Mouse (Mus musculus) kidney, adult 18-20 months (tissue): ENCODE measurements around the gene Slc25a30.
"Not testable (repeated sequence)": the region's sequence is repeated elsewhere in the genome, so short reads cannot be mapped to it uniquely, and the experiment has no call there.

ENCODE experiments used
- DNase-seq: peaks from one replicate; pipeline ENCODE4 v3.0.0; 2021

The Slc25a30 gene

DNA sequence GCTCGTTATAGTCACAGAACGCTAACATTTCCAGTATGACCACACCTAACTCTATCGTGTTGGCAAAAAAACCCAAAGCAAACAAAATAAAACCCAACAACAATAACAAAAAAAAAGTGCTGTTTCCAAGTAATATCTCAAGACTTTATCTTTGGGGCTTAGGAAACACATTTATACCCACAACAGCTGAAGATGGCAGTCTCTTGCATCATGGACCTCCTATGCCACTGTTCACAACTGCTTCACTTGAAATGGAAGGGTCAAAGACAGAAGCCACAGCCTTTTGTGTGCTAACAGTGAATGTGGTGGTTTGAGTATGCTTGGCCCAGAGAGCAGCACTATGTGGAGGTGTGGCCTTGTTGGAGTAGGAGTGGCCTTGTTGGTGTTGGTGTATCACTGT, 4.5 kb upstream of the Slc25a30 start:
- DNase-seq: no peak

- no peak for DNase-seq
These were observed 3.7 kb upstream of the Slc25a30 start for GRCm38 (mm10) chr14:75790411-75790996.

DNA sequence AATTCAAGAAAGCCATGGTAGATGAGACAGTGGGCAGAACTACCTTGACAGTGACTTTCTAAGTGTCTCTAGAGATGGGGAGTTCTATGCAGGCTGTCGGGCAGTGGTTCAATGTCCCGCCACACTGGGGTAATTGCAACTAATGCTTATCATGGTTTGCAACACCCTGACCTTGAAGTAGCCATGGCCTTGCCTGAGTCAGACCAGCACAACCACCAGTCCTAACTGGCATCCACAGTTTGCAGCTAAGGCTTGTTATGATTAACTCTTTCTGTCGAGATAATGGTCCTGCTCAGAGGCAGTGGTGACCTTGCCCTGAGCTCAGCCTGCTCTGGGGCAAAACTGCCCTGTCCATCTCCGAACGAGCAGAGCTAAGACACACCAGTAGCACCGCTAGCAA, 2.5 kb upstream of the Slc25a30 start:
- DNase-seq: no peak

DNA sequence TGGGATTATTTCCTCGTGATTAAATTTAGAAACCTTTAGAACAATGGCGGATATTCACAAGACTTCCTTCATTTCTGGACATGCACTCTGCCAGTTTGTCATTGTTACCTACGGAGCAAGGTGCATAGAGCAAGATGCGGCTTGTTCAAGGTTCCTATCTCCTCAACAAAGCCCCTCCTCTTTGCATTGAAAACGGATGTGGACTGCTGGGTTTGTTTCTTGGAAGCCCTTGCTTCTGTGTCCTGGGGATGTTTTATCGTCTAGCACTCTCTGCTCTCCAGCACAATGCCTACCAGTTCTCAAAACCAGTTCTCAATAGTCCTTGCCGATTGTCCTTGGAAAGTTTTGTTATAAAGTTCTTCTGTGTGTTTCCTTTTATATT, 948 bp upstream of the Slc25a30 start:
- no peak for DNase-seq

DNA sequence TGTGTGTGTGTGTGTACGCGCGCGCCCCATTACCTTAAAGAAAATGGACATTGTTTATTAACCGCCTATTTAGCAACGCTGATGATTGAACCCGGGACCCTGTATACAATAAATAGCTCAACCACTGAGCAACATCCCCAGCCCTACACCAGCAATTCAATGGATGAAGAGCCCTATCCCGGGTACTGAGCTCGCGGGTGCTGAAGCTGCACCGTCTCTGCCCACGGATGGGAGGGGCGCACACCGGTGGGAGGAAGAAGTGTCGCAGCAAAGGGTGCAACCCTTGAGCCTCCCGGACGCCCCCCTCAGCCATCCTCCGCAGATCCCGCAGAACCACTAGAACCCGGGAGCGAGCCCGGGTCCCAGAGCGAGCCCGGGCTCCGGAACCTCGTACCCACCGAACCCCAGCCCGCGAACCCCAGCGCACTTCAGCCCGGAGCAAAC, 391 bp downstream of the Slc25a30 start:
- DNase-seq: no peak

DNA sequence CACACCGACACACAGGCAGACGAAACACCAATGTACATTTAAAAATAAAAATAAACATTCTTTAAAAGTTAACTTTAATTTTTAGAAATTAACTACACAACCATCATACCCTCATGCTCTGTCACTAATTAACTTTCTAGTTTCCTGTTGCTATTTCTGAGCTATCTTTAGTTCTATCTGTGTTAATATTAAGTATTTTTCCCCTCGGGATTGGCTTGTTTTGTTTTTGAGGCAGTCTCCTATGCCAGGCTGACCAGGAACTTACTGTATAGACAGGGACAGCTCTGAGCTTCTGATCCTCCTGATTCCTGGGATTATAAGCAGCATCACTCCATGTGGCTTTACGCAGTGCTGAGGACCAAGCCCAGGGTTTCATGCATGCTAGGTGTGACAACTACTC, 6.9 kb downstream of the Slc25a30 start:
- DNase-seq: peak; percentile 32

- DNase-seq: peak; percentile 57
These were observed 10.2 kb downstream of the Slc25a30 start for GRCm38 (mm10) chr14:75776637-75777036.

GRCm38 (mm10) chr14:75773431-75773830, 13.4 kb downstream of the Slc25a30 start:
- DNase-seq: peak; percentile 11

- not testable (repeated sequence) for DNase-seq
These were observed 14.4 kb downstream of the Slc25a30 start for GRCm38 (mm10) chr14:75772407-75772806.

DNA sequence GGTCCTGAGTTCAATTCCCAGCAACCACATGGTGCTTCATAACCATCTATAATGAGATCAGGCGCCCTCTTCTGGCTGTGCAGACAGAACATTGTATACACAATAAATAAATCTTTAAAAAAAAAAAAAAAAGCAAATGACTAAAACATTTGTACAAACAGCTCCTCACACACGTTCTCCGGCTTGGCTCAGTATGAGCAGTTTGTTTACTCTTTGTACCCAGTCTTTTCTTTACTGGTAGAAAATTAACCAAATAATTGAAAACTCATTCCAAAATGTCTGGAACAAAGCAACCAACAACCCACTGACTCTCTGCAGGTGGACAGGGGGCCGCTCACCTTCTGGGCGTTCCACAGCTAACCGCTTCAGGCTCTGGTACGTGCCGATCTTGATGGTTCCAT, 15.7 kb downstream of the Slc25a30 start:
- peak; percentile 58 for DNase-seq

GRCm38 (mm10) chr14:75769334-75769733, 17.5 kb downstream of the Slc25a30 start:
- no peak for DNase-seq

DNA sequence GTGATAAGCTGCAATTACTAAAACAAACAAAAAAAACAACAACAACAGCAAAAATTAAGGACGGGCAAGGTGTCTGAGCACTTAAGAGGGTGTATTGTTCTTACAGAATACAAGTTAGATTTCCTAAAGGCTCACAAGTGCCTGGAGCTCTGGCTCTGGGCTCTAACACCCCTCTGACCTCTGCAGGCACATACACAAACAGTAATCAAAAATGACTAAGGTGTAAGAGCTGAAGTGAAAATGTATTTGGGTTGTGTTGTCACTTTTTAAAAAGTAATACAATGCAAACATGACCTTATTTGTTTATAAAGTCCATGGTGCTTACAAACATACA, 18.6 kb downstream of the Slc25a30 start:
- no peak for DNase-seq

DNA sequence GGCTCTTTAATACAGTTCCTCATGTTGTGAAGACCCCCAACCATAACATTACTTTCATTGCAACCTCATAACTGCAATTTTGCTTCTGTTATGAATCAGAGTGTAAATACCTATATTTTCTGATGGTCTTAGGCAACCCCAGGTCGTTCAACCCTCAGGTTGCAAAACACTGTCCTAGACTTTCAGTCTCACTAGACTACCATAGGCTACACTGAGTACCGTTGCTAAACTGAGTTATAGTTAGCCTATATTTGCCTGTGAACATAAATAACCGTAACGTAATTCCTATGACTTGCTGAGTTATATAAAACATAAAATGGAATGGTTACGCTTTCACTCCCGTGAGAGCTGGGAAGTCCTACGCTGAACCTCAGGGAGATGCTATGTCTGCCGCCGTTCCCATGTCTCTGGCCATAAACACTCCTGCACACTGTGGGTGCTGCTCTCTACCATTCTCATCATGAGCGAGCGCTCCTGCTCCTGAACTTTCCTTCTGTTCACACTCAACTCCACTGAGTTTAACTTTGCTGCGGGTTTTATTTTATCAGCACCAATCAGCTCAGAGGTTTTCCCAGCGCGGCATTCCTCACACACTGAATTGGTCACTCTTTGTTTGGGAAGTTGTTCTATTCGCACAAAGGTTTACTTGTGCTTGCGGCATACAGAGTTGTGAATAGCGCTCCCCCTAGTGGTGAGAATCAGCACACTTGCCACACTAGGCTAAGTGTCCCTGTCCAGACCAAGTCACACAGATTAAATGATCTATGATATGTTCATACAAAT, 19.2 kb downstream of the Slc25a30 start:
- peak; percentile 79 for DNase-seq

DNA sequence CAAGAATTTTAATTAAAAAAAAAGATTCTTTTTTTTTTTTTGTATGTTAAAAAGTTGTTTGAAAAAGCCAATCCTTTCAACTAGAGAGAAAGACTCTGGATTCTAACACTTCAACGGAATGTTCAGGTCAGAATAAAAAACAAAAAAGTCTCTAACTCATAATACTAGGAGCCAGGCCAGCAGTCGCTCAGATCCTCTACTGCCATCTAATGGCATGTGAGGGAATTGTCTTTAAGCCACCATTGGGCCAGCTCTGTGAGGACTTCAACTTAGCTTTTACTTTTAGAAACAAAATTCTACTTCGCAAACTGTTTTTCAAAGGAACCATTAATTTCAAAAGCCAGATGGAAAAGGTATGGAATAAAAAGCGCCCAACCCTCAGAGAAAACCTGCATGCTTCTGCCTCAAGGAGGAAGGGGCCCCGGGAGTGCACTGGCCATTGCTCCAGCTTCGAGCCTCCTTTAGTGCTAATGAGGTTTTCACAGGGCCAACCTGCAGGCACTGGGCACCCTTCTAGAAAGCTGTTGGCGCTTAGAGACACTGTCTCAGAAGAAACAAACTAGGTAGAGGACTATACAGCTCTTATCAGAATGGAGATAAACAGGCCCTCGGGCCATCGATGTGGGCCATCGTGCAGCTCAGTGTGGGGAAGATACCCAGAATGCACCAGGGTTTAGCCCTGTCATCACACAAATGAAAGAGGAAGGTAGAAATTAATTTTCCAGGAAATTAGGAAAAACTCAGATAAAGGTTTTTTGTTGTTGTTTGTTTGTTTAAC, 25.6 kb downstream of the Slc25a30 start:
- DNase-seq: peak; percentile 17

GRCm38 (mm10) chr14:75758401-75758800, 28.4 kb downstream of the Slc25a30 start:
- no peak for DNase-seq

- DNase-seq: no peak
These were observed 29.0 kb downstream of the Slc25a30 start for GRCm38 (mm10) chr14:75757821-75758220.

GRCm38 (mm10) chr14:75756971-75757370, 29.9 kb downstream of the Slc25a30 start:
- no peak for DNase-seq

DNA sequence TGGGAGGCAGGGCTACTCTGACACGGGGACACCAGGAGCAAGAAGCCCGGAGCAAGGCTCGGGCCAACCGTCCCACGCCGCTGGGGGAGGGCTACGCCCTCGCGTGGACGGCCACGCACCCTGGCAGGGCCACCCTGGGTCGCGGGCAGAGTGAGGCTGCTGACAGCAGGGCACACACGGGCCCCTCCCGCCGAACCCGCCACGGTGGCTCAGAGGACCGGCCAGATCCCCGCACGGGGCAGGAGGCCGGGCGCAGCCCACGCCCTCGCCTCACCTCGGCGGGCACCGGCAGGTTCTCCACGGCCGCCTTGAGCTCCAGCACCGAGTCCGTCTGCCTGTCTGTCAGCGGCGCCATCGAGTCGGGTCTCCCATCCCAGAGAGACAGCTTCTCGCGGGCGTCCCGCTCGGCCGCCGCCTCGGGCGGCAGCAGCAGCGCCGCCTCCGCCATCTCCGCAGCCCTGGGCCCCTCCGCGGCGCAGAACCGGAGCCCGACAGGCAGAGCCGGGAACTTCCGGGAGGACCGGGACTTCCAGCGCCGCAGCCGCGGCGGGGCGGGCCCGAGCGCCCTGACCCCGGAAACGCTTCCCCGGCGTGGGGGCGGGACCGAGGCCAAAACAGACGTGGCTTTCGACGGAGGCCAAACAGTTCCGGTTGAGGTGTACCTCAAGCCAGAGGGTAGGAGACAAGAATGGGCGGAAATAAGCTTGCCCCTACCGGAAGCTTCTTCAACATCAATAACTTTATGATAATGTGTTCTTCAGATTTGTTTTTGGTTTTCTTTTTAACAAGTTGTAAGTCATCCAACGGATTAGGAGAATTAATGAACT, 32.6 kb downstream of the Slc25a30 start, which contains the start of gene Cog3:
TSS of gene Cog3 (minus strand) at position 527 of the 827 bp plus-strand sequence.
- DNase-seq: peak; percentile 98

GRCm38 (mm10) chr14:75753206-75753605, 33.6 kb downstream of the Slc25a30 start:
- DNase-seq: no peak

GRCm38 (mm10) chr14:75751040-75751439, 35.8 kb downstream of the Slc25a30 start:
- no peak for DNase-seq

GRCm38 (mm10) chr14:75749123-75749522, 37.7 kb downstream of the Slc25a30 start:
- DNase-seq: no peak

DNA sequence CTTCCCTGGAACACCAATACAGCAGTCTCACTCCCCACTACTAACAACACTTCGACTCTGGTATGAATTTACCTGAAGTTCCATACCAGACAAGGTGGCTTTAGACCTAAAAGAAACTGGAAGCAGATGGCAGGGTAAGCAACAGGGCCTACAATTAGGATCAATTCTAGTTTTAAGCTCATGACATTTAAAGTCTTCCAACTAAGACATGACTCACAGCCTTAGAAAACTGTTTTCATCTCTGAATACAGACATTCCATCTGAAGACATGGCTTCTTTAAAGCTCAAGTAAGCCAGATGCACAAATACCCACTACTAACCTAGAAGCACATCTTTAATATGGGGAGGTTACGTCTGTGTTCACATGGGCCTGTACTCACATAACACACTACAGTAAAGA, 38.9 kb downstream of the Slc25a30 start:
- DNase-seq: no peak

DNA sequence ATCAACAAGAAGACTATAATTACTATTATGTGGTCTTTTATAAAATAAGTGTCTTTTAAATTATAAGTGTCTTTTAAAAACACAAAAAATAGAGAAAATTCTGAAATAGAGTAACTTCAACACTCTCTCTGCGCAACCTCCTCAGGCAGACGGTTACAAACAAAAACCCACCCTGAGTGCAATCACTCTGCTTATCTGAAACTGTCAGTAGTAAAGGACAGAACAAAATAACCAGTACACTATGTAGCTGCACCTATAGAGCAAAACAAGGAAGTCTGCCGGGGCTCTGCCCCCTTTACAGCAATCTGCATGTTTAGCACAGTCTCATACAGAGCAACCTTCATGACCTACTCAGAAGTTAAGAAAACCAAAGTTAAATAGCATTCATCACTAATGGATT, 44.9 kb downstream of the Slc25a30 start:
- DNase-seq: no peak
